Mouse (Mus musculus) forebrain, embryonic 15.5 days (tissue): ENCODE results near the gene Gpr107. TPM values are rescaled to one million over a fixed set of nuclear protein-coding genes. Genes with fewer than 3 reads are reported as not detected.
"Not testable (repeated sequence)": the region's sequence is repeated elsewhere in the genome, so short reads cannot be mapped to it uniquely, and the experiment has no call there.

Experiments used
- ATAC-seq: fragments of 200-750 bp; cut with Nextera tagmentation; replicated peaks from 2 replicates; pipeline ENCODE4 v1.8.0; 2017; ENCODE audit warnings: mild to moderate bottlenecking, moderate TSS enrichment, moderate library complexity
- H3K27ac ChIP-seq: fragments of 300-500 bp; sonication (generic); replicated peaks from 2 replicates; pipeline ENCODE4 v1.5.1; 2015; ENCODE audit warnings: mild to moderate bottlenecking, inconsistent platforms
- H3K27me3 ChIP-seq: fragments of 300-500 bp; sonication (generic); 2 replicates; pipeline ENCODE4 v1.6.1; 2015; ENCODE audit warnings: inconsistent platforms
- H3K36me3 ChIP-seq: fragments of 300-500 bp; sonication (generic); 2 replicates; pipeline ENCODE4 v1.6.1; 2015; ENCODE audit warnings: mild to moderate bottlenecking, inconsistent platforms
- H3K4me1 ChIP-seq: fragments of 300-500 bp; sonication (generic); 2 replicates; pipeline ENCODE4 v1.6.1; 2015; ENCODE audit warnings: inconsistent platforms
- H3K4me2 ChIP-seq: fragments of 300-500 bp; sonication (generic); replicated peaks from 2 replicates; pipeline ENCODE4 v1.6.1; 2015; ENCODE audit warnings: mild to moderate bottlenecking, inconsistent platforms
- H3K4me3 ChIP-seq: fragments of 300-500 bp; sonication (generic); 2 replicates; pipeline ENCODE4 v1.5.1; 2015; ENCODE audit warnings: mild to moderate bottlenecking, inconsistent platforms
- H3K9ac ChIP-seq: fragments of 300-500 bp; sonication (generic); replicated peaks from 2 replicates; pipeline ENCODE4 v1.6.1; 2015; ENCODE audit warnings: mild to moderate bottlenecking, inconsistent platforms
- H3K9me3 ChIP-seq: fragments of 300-500 bp; sonication (generic); 2 replicates; pipeline ENCODE4 v1.6.1; 2016; ENCODE audit warnings: inconsistent platforms
- WGBS: fragments of 180-500 bp; shearing (Covaris S2); methylation state at CpG from one replicate; pipeline ENCODE4 v1.1.7; 2015; ENCODE audit warnings: mixed read lengths; 5-methylcytosine and 5-hydroxymethylcytosine counted together
- polyA plus RNA-seq: library from polyadenylated mRNA; unstranded; fragments of >200 nt; fragmentation: Nextera tagmentation; extraction: Ambion mirVana; gene quantifications from 2 replicates; pipeline ENCODE4 v1.2.1, GENCODE M21; 2015

Gene Gpr107
- polyA plus RNA-seq, 1 experiment from 2014 or later, result 37.3 TPM

- H3K4me3 ChIP-seq, result no peak overlapping the region
- no peak overlapping the region for H3K27ac ChIP-seq
- H3K27me3 ChIP-seq, result no peaks in the 10 kb centered on the region
- no peak overlapping the region for H3K4me2 ChIP-seq
- no peaks in the 10 kb centered on the region for H3K9me3 ChIP-seq
- H3K36me3 ChIP-seq, result peaks cover 25% of the 10 kb centered on the region
- ATAC-seq, result no peak
- H3K9ac ChIP-seq, result no peak overlapping the region
- WGBS, result 81% methylated on average over 4 of the region's 4 CpGs
- peaks cover 4% of the 10 kb centered on the region; the same call in 1 of the 2 replicates for H3K4me1 ChIP-seq
Measured at GRCm38 (mm10) chr2:31165529-31165928, 13.4 kb downstream of the Gpr107 start.

DNA sequence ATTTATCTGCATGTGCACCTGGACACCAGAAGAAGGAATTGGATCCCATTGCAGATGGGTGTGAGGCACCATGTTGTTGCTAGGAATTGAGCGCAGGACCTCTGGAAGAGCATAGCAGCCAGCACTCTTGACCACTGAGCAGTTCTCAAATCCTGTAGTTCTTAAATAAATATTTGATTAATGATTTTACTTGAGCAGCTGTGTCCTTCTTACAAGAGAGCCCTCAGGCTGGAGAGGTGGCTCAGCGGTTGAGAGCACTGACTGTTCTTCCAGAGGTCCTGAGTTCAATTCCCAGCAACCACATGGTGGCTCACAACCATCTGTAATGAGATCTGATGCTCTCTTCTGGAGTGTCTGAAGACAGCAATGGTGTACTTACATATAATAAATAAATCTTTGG lies 15.5 kb downstream of the Gpr107 start:
- not testable (repeated sequence) for H3K9ac ChIP-seq, H3K9me3 ChIP-seq, H3K4me2 ChIP-seq, H3K4me3 ChIP-seq, H3K27me3 ChIP-seq, H3K4me1 ChIP-seq, H3K27ac ChIP-seq, ATAC-seq
- peaks cover 44% of the 10 kb centered on the region for H3K36me3 ChIP-seq
- WGBS, result 98% methylated on average over 2 of the region's 2 CpGs

GRCm38 (mm10) chr2:31169001-31169400 lies 16.9 kb downstream of the Gpr107 start:
- Histone ChIP-seq H3K36me3 (peaks cover 56% of the 10 kb centered on the region), H3K9ac (no peak overlapping the region), H3K27ac (no peak overlapping the region), H3K4me3 (no peak overlapping the region), H3K4me1 (peaks cover 4% of the 10 kb centered on the region; the same call in 1 of the 2 replicates), H3K9me3 (no peaks in the 10 kb centered on the region), H3K27me3 (no peaks in the 10 kb centered on the region), H3K4me2 (no peak overlapping the region)
- WGBS, result 91% methylated on average over 10 of the region's 10 CpGs
- no peak for ATAC-seq

GRCm38 (mm10) chr2:31170164-31170563 lies 18.0 kb downstream of the Gpr107 start:
- H3K4me2 ChIP-seq, result no peak overlapping the region
- H3K9ac ChIP-seq, result no peak overlapping the region
- no peaks in the 10 kb centered on the region; the same call in 1 of the 2 replicates for H3K4me1 ChIP-seq
- H3K4me3 ChIP-seq, result no peak overlapping the region
- H3K27me3 ChIP-seq, result no peaks in the 10 kb centered on the region
- no peak for ATAC-seq
- WGBS, result 95% methylated on average over 6 of the region's 6 CpGs
- no peaks in the 10 kb centered on the region for H3K9me3 ChIP-seq
- no peak overlapping the region for H3K27ac ChIP-seq
- peaks cover 65% of the 10 kb centered on the region for H3K36me3 ChIP-seq

- Histone ChIP-seq H3K36me3 (peaks cover 81% of the 10 kb centered on the region), H3K4me1 (no peaks in the 10 kb centered on the region), H3K27me3 (no peaks in the 10 kb centered on the region), H3K9ac (no peak overlapping the region), H3K27ac (no peak overlapping the region), H3K4me3 (no peak overlapping the region), H3K4me2 (no peak overlapping the region), H3K9me3 (no peaks in the 10 kb centered on the region)
- WGBS, result 83% methylated on average over 5 of the region's 5 CpGs
- no peak for ATAC-seq
Measured at GRCm38 (mm10) chr2:31172001-31172400, 19.9 kb downstream of the Gpr107 start.

GRCm38 (mm10) chr2:31172536-31172935 lies 20.4 kb downstream of the Gpr107 start:
- Histone ChIP-seq H3K9ac (no peak overlapping the region), H3K4me3 (no peak overlapping the region), H3K4me2 (no peak overlapping the region), H3K4me1 (no peaks in the 10 kb centered on the region), H3K27ac (no peak overlapping the region), H3K27me3 (no peaks in the 10 kb centered on the region), H3K9me3 (no peaks in the 10 kb centered on the region), H3K36me3 (peaks cover 84% of the 10 kb centered on the region)
- ATAC-seq, result no peak
- 85% methylated on average over 5 of the region's 5 CpGs for WGBS

DNA sequence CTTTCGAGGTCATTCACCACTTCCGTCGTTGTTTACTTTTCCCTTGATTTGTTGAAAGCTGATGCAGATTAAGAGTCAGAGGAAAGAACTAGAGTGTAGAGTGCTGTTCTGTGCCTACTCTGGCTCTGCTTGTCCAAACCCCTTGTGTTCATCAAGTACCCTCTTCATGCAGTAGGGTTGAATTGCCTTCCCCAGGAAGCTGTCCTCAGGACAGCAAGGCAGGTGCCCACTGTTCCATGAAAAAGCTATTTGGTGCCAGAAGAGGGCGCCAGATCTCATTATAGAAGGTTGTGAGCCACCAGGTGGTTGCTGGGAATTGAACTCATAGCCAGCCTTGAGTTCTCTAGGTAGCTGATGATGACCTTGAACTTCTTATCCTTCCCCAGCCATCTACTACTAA lies 21.2 kb downstream of the Gpr107 start:
- H3K9ac ChIP-seq, result no peak overlapping the region
- no peak overlapping the region for H3K4me2 ChIP-seq
- no peaks in the 10 kb centered on the region for H3K4me1 ChIP-seq
- H3K27me3 ChIP-seq, result no peaks in the 10 kb centered on the region
- 82% methylated on average over 4 of the region's 4 CpGs for WGBS
- no peak overlapping the region for H3K27ac ChIP-seq
- H3K9me3 ChIP-seq, result no peaks in the 10 kb centered on the region
- peaks cover 91% of the 10 kb centered on the region for H3K36me3 ChIP-seq
- no peak overlapping the region for H3K4me3 ChIP-seq
- no peak for ATAC-seq

DNA sequence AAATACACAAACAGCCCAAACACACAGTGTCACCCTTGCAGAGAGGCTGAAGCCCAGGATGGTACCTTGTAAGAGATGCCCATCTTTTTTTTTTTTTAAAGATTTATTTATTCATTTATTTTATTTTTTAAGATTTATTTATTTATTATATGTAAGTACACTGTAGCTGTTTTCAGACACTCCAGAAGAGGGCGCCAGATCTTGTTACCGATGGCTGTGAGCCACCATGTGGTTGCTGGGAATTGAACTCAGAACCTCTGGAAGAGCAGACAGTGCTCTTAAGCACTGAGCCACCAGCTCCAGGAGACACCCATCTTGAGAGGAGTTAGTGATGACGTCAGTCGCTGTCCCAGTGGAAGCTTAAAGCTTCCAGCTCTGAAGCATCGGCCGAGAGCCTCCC lies 26.5 kb downstream of the Gpr107 start:
- H3K4me1 ChIP-seq, ATAC-seq, H3K4me2 ChIP-seq, H3K27me3 ChIP-seq, H3K9ac ChIP-seq, H3K4me3 ChIP-seq, H3K27ac ChIP-seq, H3K9me3 ChIP-seq: not testable (repeated sequence)
- 83% methylated on average over 6 of the region's 6 CpGs for WGBS
- peaks cover 80% of the 10 kb centered on the region for H3K36me3 ChIP-seq

DNA sequence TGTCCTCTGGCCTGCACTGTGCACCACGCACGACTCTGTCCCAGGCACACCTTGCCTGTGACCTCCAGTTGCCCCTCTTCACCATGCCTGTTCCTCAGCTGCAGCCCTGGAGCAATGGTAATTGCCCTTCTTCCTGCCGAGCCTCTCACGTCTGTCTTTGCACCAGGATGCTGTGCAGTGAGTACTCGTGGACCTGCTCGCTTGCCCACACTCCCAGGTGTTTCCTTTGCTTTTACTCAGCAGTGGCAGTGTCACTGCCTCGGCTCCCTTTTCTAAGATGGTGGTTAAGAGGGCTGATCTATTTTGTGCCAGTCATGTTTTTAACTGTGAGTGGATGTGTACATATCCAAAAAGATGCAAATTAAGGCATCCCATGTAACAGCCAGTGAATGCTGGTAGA lies 27.4 kb downstream of the Gpr107 start:
- Histone ChIP-seq H3K36me3 (peaks cover 80% of the 10 kb centered on the region), H3K4me1 (no peaks in the 10 kb centered on the region), H3K27me3 (no peaks in the 10 kb centered on the region), H3K27ac (no peak overlapping the region), H3K4me2 (no peak overlapping the region), H3K9ac (no peak overlapping the region), H3K4me3 (no peak overlapping the region), H3K9me3 (no peaks in the 10 kb centered on the region)
- ATAC-seq, result no peak
- 90% methylated on average over 7 of the region's 7 CpGs for WGBS

- no peak for ATAC-seq
- H3K4me2 ChIP-seq, result no peak overlapping the region
- no peaks in the 10 kb centered on the region for H3K27me3 ChIP-seq
- H3K9ac ChIP-seq, result no peak overlapping the region
- no peak overlapping the region for H3K27ac ChIP-seq
- no peaks in the 10 kb centered on the region for H3K9me3 ChIP-seq
- WGBS, result 83% methylated on average over 7 of the region's 7 CpGs
- H3K36me3 ChIP-seq, result peaks cover 81% of the 10 kb centered on the region
- H3K4me3 ChIP-seq, result no peak overlapping the region
- no peaks in the 10 kb centered on the region for H3K4me1 ChIP-seq
Measured at GRCm38 (mm10) chr2:31180081-31180551, 28.0 kb downstream of the Gpr107 start.

GRCm38 (mm10) chr2:31182786-31183330 lies 30.7 kb downstream of the Gpr107 start:
- Histone ChIP-seq H3K9ac (no peak overlapping the region), H3K9me3 (no peaks in the 10 kb centered on the region), H3K27me3 (no peaks in the 10 kb centered on the region), H3K4me1 (no peaks in the 10 kb centered on the region), H3K4me3 (no peak overlapping the region), H3K27ac (no peak overlapping the region), H3K36me3 (peaks cover 77% of the 10 kb centered on the region), H3K4me2 (no peak overlapping the region)
- no peak for ATAC-seq
- WGBS, result 93% methylated on average over 6 of the region's 6 CpGs

GRCm38 (mm10) chr2:31183830-31184229 lies 31.7 kb downstream of the Gpr107 start:
- no peak overlapping the region for H3K9ac ChIP-seq
- WGBS, result 93% methylated on average over 1 of the region's 1 CpGs
- H3K36me3 ChIP-seq, result peaks cover 76% of the 10 kb centered on the region

GRCm38 (mm10) chr2:31188691-31189090 lies 36.6 kb downstream of the Gpr107 start:
- no peak for ATAC-seq

More at GRCm38 (mm10) chr2:31183830-31184229, 31.7 kb downstream of the Gpr107 start:
- H3K27ac ChIP-seq, result no peak overlapping the region
- H3K4me2 ChIP-seq, result no peak overlapping the region
- no peak overlapping the region for H3K4me3 ChIP-seq
- H3K4me1 ChIP-seq, result no peaks in the 10 kb centered on the region
- H3K27me3 ChIP-seq, result no peaks in the 10 kb centered on the region
- no peaks in the 10 kb centered on the region for H3K9me3 ChIP-seq
- ATAC-seq, result no peak

More at GRCm38 (mm10) chr2:31188691-31189090, 36.6 kb downstream of the Gpr107 start:
- Histone ChIP-seq H3K9me3 (no peaks in the 10 kb centered on the region), H3K4me3 (no peak overlapping the region), H3K36me3 (peaks cover 77% of the 10 kb centered on the region), H3K27me3 (no peaks in the 10 kb centered on the region), H3K27ac (no peak overlapping the region), H3K4me2 (no peak overlapping the region), H3K4me1 (no peaks in the 10 kb centered on the region), H3K9ac (no peak overlapping the region)
- WGBS, result 97% methylated on average over 1 of the region's 1 CpGs
